Mouse (Mus musculus): ENCODE measurements around the gene Clgn.

GRCm38 (mm10) chr8:83342693-83343092 is 47.0 kb upstream of the Clgn start:
- peak; percentile 55 for TF ChIP-seq CTCF (IDR thresholded peaks at IDR 0.05)
- TF ChIP-seq EP300 (IDR thresholded peaks at IDR 0.05): no peak
